Mouse (Mus musculus) heart, adult 2 months (tissue): ENCODE measurements around the gene Hcar1. TPM values are rescaled to one million over a fixed set of nuclear protein-coding genes. Genes with fewer than 3 reads are reported as not detected.

Experiments
- DNase-seq, 2 experiments: peaks; one replicate each; pipeline ENCODE4 v3.0.0; 2021
- H3K27ac ChIP-seq: fragments of 200-600 bp; 2 replicates; pipeline ENCODE4 v1.8.1; 2022
- H3K27me3 ChIP-seq: fragments of 200-500 bp; 2 replicates; pipeline ENCODE4 v1.6.1; 2012; ENCODE audit warnings: mild to moderate bottlenecking, low read length, inconsistent platforms, mixed read lengths; ENCODE audit not compliant: control insufficient read depth, insufficient read depth
- H3K36me3 ChIP-seq: fragments of 200-500 bp; 2 replicates; pipeline ENCODE4 v1.6.1; 2012; ENCODE audit warnings: low read length, inconsistent platforms; ENCODE audit not compliant: control insufficient read depth, insufficient read depth
- H3K4me1 ChIP-seq: fragments of 200-500 bp; 2 replicates; pipeline ENCODE4 v1.6.1; 2011; ENCODE audit warnings: low read length; ENCODE audit not compliant: control insufficient read depth, insufficient read depth
- H3K4me3 ChIP-seq: fragments of 200-600 bp; 2 replicates; pipeline ENCODE4 v1.8.1; 2022
- H3K79me2 ChIP-seq: fragments of 200-500 bp; replicated peaks from 2 replicates; pipeline ENCODE4 v1.6.1; 2012; ENCODE audit warnings: mild to moderate bottlenecking, inconsistent platforms, low read length, moderate library complexity, mixed read lengths; ENCODE audit not compliant: control insufficient read depth, insufficient read depth
- H3K9ac ChIP-seq: fragments of 200-500 bp; 2 replicates; pipeline ENCODE4 v1.6.1; 2012; ENCODE audit warnings: low read depth, mild to moderate bottlenecking, control low read depth, inconsistent platforms, low read length, mixed read lengths
- CTCF ChIP-seq: fragments of 200-600 bp; IDR thresholded peaks from 2 replicates; pipeline ENCODE4 v1.8.1; 2022; ENCODE audit warnings: antibody characterized with exemption, mild to moderate bottlenecking, moderate library complexity
- EP300 ChIP-seq: fragments of 200-500 bp; IDR thresholded peaks from 2 replicates; pipeline ENCODE4 v1.6.1; 2011; ENCODE audit warnings: low read depth, low read length, control low read depth; ENCODE audit not compliant: insufficient read depth
- POLR2A ChIP-seq: fragments of 200-500 bp; IDR thresholded peaks from 2 replicates; pipeline ENCODE4 v1.6.1; 2011; ENCODE audit warnings: mild to moderate bottlenecking, low read depth, low read length, control low read depth; ENCODE audit not compliant: insufficient read depth
- WGBS: fragments of 180-500 bp; shearing (Covaris S2); methylation state at CpG from one replicate; pipeline ENCODE4 v1.1.7; 2018; 5-methylcytosine and 5-hydroxymethylcytosine counted together
- intact Hi-C: fragments of 180-260 bp; cut with DNase I; formaldehyde crosslinking; loops from one replicate; pipeline ENCODE4 v1.15.1; 2025
- polyA plus RNA-seq: library from polyadenylated mRNA; depleted of rRNA; stranded (reverse); fragments of >200 nt; gene quantifications from 2 replicates; pipeline ENCODE4 v1.2.3, GENCODE M21; 2012
- total RNA-seq, 2 experiments: library from RNA; stranded (reverse); gene quantifications; 2 replicates each; pipeline ENCODE4 v1.2.3; 2021

The Hcar1 gene
- total and polyA plus RNA-seq, 3 experiments, result 0.55 to 3.0 (median 0.57) TPM

- Histone ChIP-seq H3K4me1 (no peaks in the 10 kb centered on the region), H3K9ac (no peak overlapping the region), H3K4me3 (peak overlapping the region; percentile 22; the same call in 1 of the 2 replicates), H3K79me2 (no peaks in the 10 kb centered on the region), H3K36me3 (no peaks in the 10 kb centered on the region), H3K27ac (no peak overlapping the region), H3K27me3 (no peaks in the 10 kb centered on the region)
- no peak for DNase-seq
- TF ChIP-seq POLR2A (no peak), EP300 (no peak), CTCF (no peak)
- WGBS, result 63% methylated on average over 15 of the region's 15 CpGs
- intact Hi-C loops, result no loop called here
Measured at GRCm38 (mm10) chr5:123862374-123863350, 17.2 kb downstream of the Hcar1 start.

GRCm38 (mm10) chr5:123858798-123859197, 21.0 kb downstream of the Hcar1 start:
- Histone ChIP-seq H3K4me1 (no peaks in the 10 kb centered on the region), H3K27ac (no peak overlapping the region), H3K79me2 (no peaks in the 10 kb centered on the region), H3K36me3 (no peaks in the 10 kb centered on the region), H3K9ac (no peak overlapping the region), H3K27me3 (no peaks in the 10 kb centered on the region), H3K4me3 (no peak overlapping the region)
- no peak for TF ChIP-seq POLR2A
- TF ChIP-seq CTCF, result no peak
- TF ChIP-seq EP300, result no peak
- WGBS, result 54% methylated on average over 11 of the region's 11 CpGs
- no peak for DNase-seq
- intact Hi-C loops, result no loop called here

GRCm38 (mm10) chr5:123854511-123854910, 25.3 kb downstream of the Hcar1 start:
- Histone ChIP-seq H3K4me3 (no peak overlapping the region), H3K79me2 (no peaks in the 10 kb centered on the region), H3K27me3 (no peaks in the 10 kb centered on the region), H3K4me1 (no peaks in the 10 kb centered on the region), H3K9ac (no peak overlapping the region), H3K36me3 (no peaks in the 10 kb centered on the region), H3K27ac (no peak overlapping the region)
- intact Hi-C loops, result no loop called here
- 74% methylated on average over 9 of the region's 9 CpGs for WGBS
- TF ChIP-seq CTCF (no peak), POLR2A (no peak), EP300 (no peak)
- DNase-seq, result no peak

- no peaks in the 10 kb centered on the region for H3K79me2 ChIP-seq
- TF ChIP-seq POLR2A (no peak), CTCF (no peak), EP300 (no peak)
- 75% methylated on average over 11 of the region's 11 CpGs for WGBS
Measured at GRCm38 (mm10) chr5:123853877-123854504, 25.8 kb downstream of the Hcar1 start.

GRCm38 (mm10) chr5:123851398-123851797, 28.4 kb downstream of the Hcar1 start:
- intact Hi-C loops, result no loop called here
- H3K27ac ChIP-seq, result no peak overlapping the region
- no peak for DNase-seq
- no peak overlapping the region for H3K4me3 ChIP-seq
- H3K79me2 ChIP-seq, result no peaks in the 10 kb centered on the region
- TF ChIP-seq POLR2A (no peak), EP300 (no peak), CTCF (no peak)
- no peaks in the 10 kb centered on the region for H3K4me1 ChIP-seq
- H3K9ac ChIP-seq, result no peak overlapping the region
- H3K36me3 ChIP-seq, result no peaks in the 10 kb centered on the region
- 20% methylated on average over 2 of the region's 2 CpGs for WGBS
- H3K27me3 ChIP-seq, result no peaks in the 10 kb centered on the region

More at GRCm38 (mm10) chr5:123853877-123854504, 25.8 kb downstream of the Hcar1 start:
- no peaks in the 10 kb centered on the region for H3K36me3 ChIP-seq
- H3K4me1 ChIP-seq, result no peaks in the 10 kb centered on the region
- DNase-seq, result no peak
- intact Hi-C loops, result no loop called here
- H3K4me3 ChIP-seq, result no peak overlapping the region
- no peaks in the 10 kb centered on the region for H3K27me3 ChIP-seq
- H3K27ac ChIP-seq, result no peak overlapping the region
- no peak overlapping the region for H3K9ac ChIP-seq

- intact Hi-C loops, result no loop called here
- no peaks in the 10 kb centered on the region for H3K79me2 ChIP-seq
- WGBS, result 87% methylated on average over 14 of the region's 14 CpGs
- TF ChIP-seq CTCF (no peak), EP300 (no peak), POLR2A (no peak)
- no peak overlapping the region for H3K4me3 ChIP-seq
- DNase-seq, result no peak
- no peaks in the 10 kb centered on the region for H3K4me1 ChIP-seq
- H3K36me3 ChIP-seq, result no peaks in the 10 kb centered on the region
- H3K27me3 ChIP-seq, result no peaks in the 10 kb centered on the region
- H3K9ac ChIP-seq, result no peak overlapping the region
- no peak overlapping the region for H3K27ac ChIP-seq
Measured at GRCm38 (mm10) chr5:123844316-123844715, 35.5 kb downstream of the Hcar1 start.
